Mouse (Mus musculus) embryonic fibroblast, embryonic 13.5 days (primary cell): ENCODE measurements around the gene Sel1l3.

Experiments
- CTCF ChIP-seq: IDR thresholded peaks from 2 replicates; pipeline ENCODE4 v1.5.1; 2011; ENCODE audit warnings: mild to moderate bottlenecking, control low read depth, low read length, moderate library complexity, borderline replicate concordance; ENCODE audit not compliant: insufficient read depth
- POLR2A ChIP-seq: IDR thresholded peaks from 2 replicates; pipeline ENCODE4 v1.6.1; 2011; ENCODE audit warnings: low read depth, mild to moderate bottlenecking, control low read depth, low read length, moderate library complexity

DNA sequence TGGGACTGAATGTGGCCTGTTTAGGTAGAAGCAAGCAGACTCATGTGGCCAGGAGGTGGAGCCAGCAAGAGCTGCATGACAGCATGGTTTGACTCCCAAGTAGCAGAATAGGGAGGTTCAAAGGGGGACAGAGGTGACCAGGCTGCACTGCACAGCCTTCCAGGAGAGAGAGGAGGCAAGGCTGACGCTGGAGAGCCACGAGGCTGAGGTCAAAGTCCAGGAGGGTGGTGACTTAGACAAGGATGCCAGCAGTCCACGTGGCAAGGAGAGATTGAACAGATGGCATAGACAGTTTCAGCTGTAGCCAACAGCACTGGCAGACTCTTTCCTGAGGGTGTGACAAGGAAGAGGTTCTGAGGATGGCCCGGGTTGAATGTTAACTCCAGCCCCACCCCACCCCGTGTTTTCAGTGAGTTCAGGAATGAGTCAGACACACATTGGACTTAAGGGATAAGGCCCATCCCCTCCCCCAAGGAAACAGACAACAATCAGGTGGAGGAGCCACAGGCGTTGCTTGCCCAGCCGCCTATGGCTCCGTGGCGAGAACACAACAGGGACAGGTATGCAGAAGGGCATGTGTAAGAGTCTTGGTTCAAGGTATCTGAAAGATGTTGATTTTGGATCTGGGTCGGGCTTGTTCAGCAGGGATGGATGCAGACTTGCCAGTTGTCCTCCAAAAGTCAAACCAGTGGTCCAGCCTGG, 17.2 kb downstream of the Sel1l3 start:
- TF ChIP-seq CTCF (no peak), POLR2A (no peak)
